Mouse (Mus musculus) heart, postnatal 14 days (tissue): ENCODE measurements around the gene Calcrl. TPM values are rescaled to one million over a fixed set of nuclear protein-coding genes. Genes with fewer than 3 reads are reported as not detected.

Experiments used
- DNase-seq, 2 experiments: peaks; one replicate each; pipeline ENCODE4 v3.0.0; 2021 to 2022
- intact Hi-C: fragments of 180-260 bp; cut with DNase I; formaldehyde crosslinking; loops from one replicate; pipeline ENCODE4 v1.15.1; 2025
- total RNA-seq, 2 experiments: library from RNA; stranded (reverse); gene quantifications; 2 replicates each; pipeline ENCODE4 v1.2.3; 2021

The Calcrl gene
- total RNA-seq, 2 experiments from 2014 or later, result 45.2 to 45.3 TPM

GRCm38 (mm10) chr2:84355281-84355680, 69.9 kb downstream of the Calcrl start:
- intact Hi-C loops, result no loop called here
- no peak for DNase-seq

GRCm38 (mm10) chr2:84347376-84347775, 77.8 kb downstream of the Calcrl start:
- no peak for DNase-seq
- intact Hi-C loops, result no loop called here

GRCm38 (mm10) chr2:84343756-84344155, 81.5 kb downstream of the Calcrl start:
- intact Hi-C loops, result no loop called here
- no peak for DNase-seq

DNA sequence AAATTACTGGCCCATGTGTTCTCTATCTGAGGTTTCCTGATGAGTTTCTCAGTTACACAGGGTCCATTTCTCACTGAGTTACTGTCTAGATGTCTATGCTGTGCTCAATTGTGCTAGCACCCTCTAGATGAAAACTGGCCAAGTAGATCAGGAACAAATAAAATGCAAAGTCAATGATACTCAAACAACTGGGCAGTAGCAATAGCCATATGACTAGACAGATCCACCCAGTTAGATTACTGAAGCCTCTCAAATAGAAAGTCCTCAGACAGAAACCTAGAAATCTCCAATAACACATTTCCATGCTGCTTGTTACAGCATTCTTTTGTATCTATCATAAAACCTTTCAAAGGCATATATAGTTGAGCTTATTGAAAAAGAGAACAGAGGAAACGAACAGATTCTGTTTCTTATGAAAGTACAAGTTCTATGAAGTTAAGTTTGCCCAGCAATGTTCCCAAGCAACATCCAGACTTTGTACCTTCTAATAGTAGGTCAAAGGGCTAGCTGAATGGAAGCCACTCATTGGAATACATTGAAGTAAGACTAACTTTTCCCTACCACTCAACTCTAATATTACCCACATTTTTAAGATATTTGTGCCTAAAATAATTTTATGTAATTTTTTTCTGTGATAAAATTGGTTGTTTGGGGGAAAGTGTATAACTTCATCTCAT, 87.3 kb downstream of the Calcrl start:
- no peak for DNase-seq
- intact Hi-C loops, result no loop called here

GRCm38 (mm10) chr2:84336331-84336730, 88.9 kb downstream of the Calcrl start:
- no peak for DNase-seq
- intact Hi-C loops, result no loop called here

DNA sequence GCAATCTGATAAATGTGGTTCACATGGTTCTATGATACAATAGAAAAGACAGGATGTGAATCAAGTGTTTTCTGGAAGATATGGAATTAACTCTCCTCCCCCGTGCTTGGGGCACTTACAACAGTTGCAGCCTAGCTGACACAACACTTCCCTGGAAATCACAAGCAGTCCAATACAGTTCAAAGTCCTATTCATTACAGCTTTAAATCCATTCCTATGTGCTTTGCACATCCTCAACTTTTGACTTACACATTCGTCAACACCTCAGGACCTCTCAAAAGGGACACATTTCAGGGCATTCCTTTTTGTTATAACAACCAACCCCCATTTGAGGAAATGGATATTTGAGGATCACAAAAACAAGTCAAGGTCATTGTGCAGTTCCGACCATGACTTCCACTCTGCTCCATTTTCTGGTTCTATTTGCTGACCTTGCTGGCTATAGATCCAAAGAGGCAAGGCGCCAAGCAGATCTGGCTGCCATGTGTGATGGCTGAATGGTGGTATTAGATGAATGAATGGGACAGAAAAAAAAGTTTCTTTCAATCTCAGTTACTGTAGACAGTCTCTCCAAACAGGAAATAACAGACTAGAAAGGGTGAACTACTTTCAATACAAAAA, 108.9 kb downstream of the Calcrl start:
- intact Hi-C loops, result no loop called here
- no peak for DNase-seq

DNA sequence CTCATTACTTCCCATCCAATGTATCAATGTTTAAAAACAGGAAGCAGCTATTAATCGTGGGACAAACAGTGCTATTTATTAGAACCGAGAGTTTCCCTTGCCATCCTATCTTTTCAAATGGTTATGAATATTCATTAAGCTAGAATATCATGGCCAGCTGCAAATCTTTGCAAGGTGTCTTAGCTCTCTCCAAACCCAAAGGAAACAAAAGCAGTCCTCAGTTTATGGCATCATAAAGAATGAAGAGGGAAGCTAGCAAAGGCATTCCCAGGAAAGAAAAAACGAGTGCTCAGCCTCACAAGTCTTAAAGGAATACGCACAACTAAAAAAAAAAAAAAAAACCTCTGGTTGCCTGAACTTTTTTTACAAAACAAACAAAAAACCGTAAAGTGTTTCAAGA, 128.7 kb downstream of the Calcrl start:
- intact Hi-C loops, result loop anchor here (5.0 kb wide), 1 partner anchor 86 kb away; no protein-coding TSS in a partner anchor
- no peak for DNase-seq

- intact Hi-C loops, result loop anchor here (5.0 kb wide), 1 partner anchor 87 kb away; no protein-coding TSS in a partner anchor
- DNase-seq, result peak; percentile 42 to 52
Observed at GRCm38 (mm10) chr2:84295068-84295467, 130.1 kb downstream of the Calcrl start.

- intact Hi-C loops, result loop anchor here (5.0 kb wide), 1 partner anchor 88 kb away; no protein-coding TSS in a partner anchor
Observed at GRCm38 (mm10) chr2:84294611-84295010, 130.6 kb downstream of the Calcrl start.

DNA sequence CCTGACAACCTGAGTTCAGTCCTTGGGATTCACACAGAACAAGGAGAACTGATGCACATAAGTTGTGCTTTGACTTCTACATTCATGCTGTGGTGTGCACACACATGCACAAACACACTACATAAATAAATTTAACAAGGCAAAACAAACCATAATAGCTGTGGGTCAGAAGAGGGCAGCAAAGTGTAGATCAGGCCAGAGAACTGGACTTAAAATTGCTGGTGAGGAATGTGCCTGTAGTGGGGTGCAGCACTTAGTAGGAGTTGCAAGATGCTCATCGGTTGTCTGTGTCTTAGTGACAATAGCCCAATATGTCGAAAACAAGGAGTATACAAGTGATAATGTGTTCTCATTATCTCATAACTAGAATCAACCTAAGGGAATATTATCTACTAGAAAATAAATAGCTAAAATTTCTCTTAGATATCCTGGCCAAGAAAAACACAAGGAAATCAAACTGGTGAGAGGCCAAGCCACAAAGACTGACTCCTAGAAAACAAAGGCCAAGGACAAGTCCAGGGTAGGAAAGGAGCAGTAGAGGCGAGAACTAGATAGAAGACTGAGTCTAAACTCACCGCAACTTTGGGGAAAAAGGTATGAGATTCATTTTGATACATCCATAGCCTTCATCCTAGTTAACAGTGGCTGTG, 132.7 kb downstream of the Calcrl start:
- peak in 1 of 2 experiments; percentile 5 for DNase-seq
- intact Hi-C loops, result loop anchor here (2.0 kb wide), 1 partner anchor 134 kb away; no protein-coding TSS in a partner anchor

More at GRCm38 (mm10) chr2:84294611-84295010, 130.6 kb downstream of the Calcrl start:
- peak in 1 of 2 experiments; percentile 15 for DNase-seq

DNA sequence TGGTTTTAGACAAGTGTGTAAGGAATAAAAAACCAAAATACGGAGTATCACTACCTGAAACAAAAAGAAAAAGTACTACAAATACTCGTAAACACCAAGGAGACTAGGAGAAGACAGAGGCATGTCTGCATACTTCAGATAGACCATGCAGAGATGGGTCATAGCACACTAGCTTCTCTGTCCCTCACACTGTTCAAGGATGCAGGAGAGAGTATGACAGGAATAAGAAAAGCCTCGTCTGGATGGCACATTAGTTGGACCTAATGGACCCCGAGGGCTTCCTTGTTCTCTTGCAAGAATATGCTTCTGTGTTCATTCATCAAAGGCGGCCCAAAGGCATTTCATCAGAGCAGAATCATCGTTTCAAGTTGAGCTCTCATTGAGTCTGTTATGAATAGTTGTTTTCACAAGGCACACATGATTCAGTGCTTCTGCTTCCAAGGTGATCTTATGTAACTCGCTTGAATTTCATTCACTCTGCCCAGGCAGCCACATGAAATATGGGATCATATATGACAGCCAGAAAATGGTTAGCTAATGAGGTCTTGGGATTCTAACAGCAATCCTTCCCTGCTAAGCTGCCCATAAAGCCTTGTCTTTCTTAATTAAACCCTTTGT, 136.2 kb downstream of the Calcrl start:
- intact Hi-C loops, result no loop called here
- DNase-seq, result no peak

Other genes with a start within 250 kb of the Calcrl start
- 10 to 100 TPM; 56.4 to 57.8 TPM for gene Tfpi, start 51.4 kb upstream of the Calcrl start, total RNA-seq
- gene Ctnnd1, start 225.4 kb upstream of the Calcrl start, total RNA-seq, result 100 to 1,000 TPM in 1 of 2 experiments, 10 to 100 TPM in 1; 92.4 to 107 TPM
- gene Btbd18, start 233.7 kb upstream of the Calcrl start, total RNA-seq, result not detected
- 10 to 100 TPM; 31.4 to 32.8 TPM for gene Selenoh, start 245.4 kb upstream of the Calcrl start, total RNA-seq